Mouse (Mus musculus) ES-Bruce4 (cell line): ENCODE data around the gene Olfr718-ps1. TPM values are rescaled to one million over a fixed set of nuclear protein-coding genes. Genes with fewer than 3 reads are reported as not detected.
"Not testable (repeated sequence)": the region's sequence is repeated elsewhere in the genome, so short reads cannot be mapped to it uniquely, and the experiment has no call there.

Source experiments
- H3K27ac ChIP-seq: 2 replicates; pipeline ENCODE4 v1.5.1; 2012; ENCODE audit warnings: low read length, inconsistent platforms; ENCODE audit not compliant: insufficient read depth
- H3K27me3 ChIP-seq: 2 replicates; pipeline ENCODE4 v1.6.1; 2012; ENCODE audit warnings: mild to moderate bottlenecking, low read length, inconsistent platforms; ENCODE audit not compliant: control insufficient read depth, poor library complexity, insufficient read depth, severe bottlenecking
- H3K36me3 ChIP-seq: 2 replicates; pipeline ENCODE4 v1.6.1; 2012; ENCODE audit warnings: inconsistent platforms, mild to moderate bottlenecking, low read length, moderate library complexity; ENCODE audit not compliant: control insufficient read depth, poor library complexity, insufficient read depth, severe bottlenecking
- H3K4me1 ChIP-seq: one replicate; pipeline ENCODE4 v1.8.1; 2011; ENCODE audit warnings: low read length; ENCODE audit not compliant: control insufficient read depth, insufficient read depth
- H3K4me3 ChIP-seq: 2 replicates; pipeline ENCODE4 v1.5.1; 2011; ENCODE audit warnings: low read depth, mild to moderate bottlenecking, low read length
- H3K9ac ChIP-seq: 2 replicates; pipeline ENCODE4 v1.6.1; 2012; ENCODE audit warnings: low read depth, mild to moderate bottlenecking, inconsistent platforms; ENCODE audit not compliant: poor library complexity, severe bottlenecking
- H3K9me3 ChIP-seq: replicated peaks from 2 replicates; pipeline ENCODE4 v1.6.1; 2012; ENCODE audit warnings: mild to moderate bottlenecking, low read length, inconsistent platforms; ENCODE audit not compliant: control insufficient read depth, poor library complexity, insufficient read depth, severe bottlenecking
- CTCF ChIP-seq: IDR thresholded peaks from one replicate; pipeline ENCODE4 v1.8.1; 2011; ENCODE audit warnings: low read depth, low read length
- EP300 ChIP-seq: IDR thresholded peaks from 2 replicates; pipeline ENCODE4 v1.6.1; 2011; ENCODE audit warnings: low read depth, low read length; ENCODE audit not compliant: insufficient read depth
- POLR2A ChIP-seq: IDR thresholded peaks from one replicate; pipeline ENCODE4 v1.8.1; 2011; ENCODE audit warnings: low read length; ENCODE audit not compliant: insufficient read depth
- polyA plus RNA-seq: library from polyadenylated mRNA; stranded (reverse); fragments of >200 nt; gene quantifications from 2 replicates; pipeline ENCODE4 v1.2.4, GENCODE M21; 2011; ENCODE audit warnings: low read depth; ENCODE audit not compliant: missing spikeins, insufficient read depth, insufficient read length

Gene Olfr718-ps1
- polyA plus RNA-seq, 1 experiment, result 0.42 TPM

- Histone ChIP-seq H3K4me3 (no peak overlapping the region), H3K9me3 (0 out of 2 replicates have a peak, but pooled peaks cover 5% of the 10 kb centered on the region), H3K27me3 (no peaks in the 10 kb centered on the region), H3K4me1 (no peaks in the 10 kb centered on the region), H3K36me3 (no peaks in the 10 kb centered on the region), H3K9ac (no peak overlapping the region), H3K27ac (no peak overlapping the region)
- TF ChIP-seq CTCF (no peak), POLR2A (no peak)
These were observed 6.4 kb upstream of the Olfr718-ps1 start for GRCm38 (mm10) chr5:143153756-143154155.

GRCm38 (mm10) chr5:143150044-143150443 is 2.7 kb upstream of the Olfr718-ps1 start:
- H3K9me3 ChIP-seq, result 0 out of 2 replicates have a peak, but pooled peaks cover 5% of the 10 kb centered on the region
- TF ChIP-seq EP300 (no peak), CTCF (no peak), POLR2A (no peak)
- H3K4me1 ChIP-seq, result no peaks in the 10 kb centered on the region
- H3K27ac ChIP-seq, result no peak overlapping the region
- H3K9ac ChIP-seq, result no peak overlapping the region
- no peak overlapping the region for H3K4me3 ChIP-seq
- no peaks in the 10 kb centered on the region for H3K36me3 ChIP-seq
- no peaks in the 10 kb centered on the region for H3K27me3 ChIP-seq

GRCm38 (mm10) chr5:143149536-143149935 is 2.2 kb upstream of the Olfr718-ps1 start:
- TF ChIP-seq POLR2A (no peak), CTCF (peak; percentile 3), EP300 (no peak)
- H3K9ac ChIP-seq, result no peak overlapping the region
- no peak overlapping the region for H3K27ac ChIP-seq
- no peaks in the 10 kb centered on the region for H3K36me3 ChIP-seq
- H3K4me1 ChIP-seq, result no peaks in the 10 kb centered on the region
- no peaks in the 10 kb centered on the region for H3K27me3 ChIP-seq
- 0 out of 2 replicates have a peak, but pooled peaks cover 5% of the 10 kb centered on the region for H3K9me3 ChIP-seq
- no peak overlapping the region for H3K4me3 ChIP-seq

- H3K4me3 ChIP-seq, result no peak overlapping the region
- H3K9me3 ChIP-seq, result 0 out of 2 replicates have a peak, but pooled peaks cover 5% of the 10 kb centered on the region
- H3K27ac ChIP-seq, result no peak overlapping the region
- no peak overlapping the region for H3K9ac ChIP-seq
- TF ChIP-seq EP300 (no peak), CTCF (no peak), POLR2A (no peak)
- H3K4me1 ChIP-seq, result no peaks in the 10 kb centered on the region
- no peaks in the 10 kb centered on the region for H3K36me3 ChIP-seq
- H3K27me3 ChIP-seq, result no peaks in the 10 kb centered on the region
These were observed 1.3 kb upstream of the Olfr718-ps1 start for GRCm38 (mm10) chr5:143148661-143149060.

GRCm38 (mm10) chr5:143137580-143137979 is 9.8 kb downstream of the Olfr718-ps1 start:
- H3K4me1 ChIP-seq, result no peaks in the 10 kb centered on the region
- H3K9ac ChIP-seq, result 0 out of 2 replicates have a peak overlapping the region, but pooled peaks have one; percentile 3
- no peak for TF ChIP-seq EP300
- no peak for TF ChIP-seq POLR2A
- peak; percentile 26 for TF ChIP-seq CTCF

GRCm38 (mm10) chr5:143135042-143135441 is 12.3 kb downstream of the Olfr718-ps1 start:
- H3K9me3 ChIP-seq, result peaks cover 21% of the 10 kb centered on the region
- no peaks in the 10 kb centered on the region for H3K36me3 ChIP-seq
- H3K9ac ChIP-seq, result no peak overlapping the region
- H3K4me3 ChIP-seq, result no peak overlapping the region
- H3K27ac ChIP-seq, result no peak overlapping the region
- no peaks in the 10 kb centered on the region for H3K27me3 ChIP-seq
- no peak for TF ChIP-seq EP300
- H3K4me1 ChIP-seq, result no peaks in the 10 kb centered on the region

More at GRCm38 (mm10) chr5:143137580-143137979, 9.8 kb downstream of the Olfr718-ps1 start:
- peak overlapping the region; percentile 30 for H3K4me3 ChIP-seq
- H3K36me3 ChIP-seq, result no peaks in the 10 kb centered on the region
- no peaks in the 10 kb centered on the region for H3K27me3 ChIP-seq
- H3K27ac ChIP-seq, result no peak overlapping the region
- H3K9me3 ChIP-seq, result peaks cover 18% of the 10 kb centered on the region

- H3K9ac ChIP-seq, H3K27me3 ChIP-seq, H3K4me3 ChIP-seq, H3K36me3 ChIP-seq, H3K4me1 ChIP-seq: not testable (repeated sequence)
- Histone ChIP-seq H3K27ac (0 out of 2 replicates have a peak overlapping the region, but pooled peaks have one; percentile 37), H3K9me3 (peaks cover 25% of the 10 kb centered on the region)
These were observed 13.0 kb downstream of the Olfr718-ps1 start for GRCm38 (mm10) chr5:143134216-143135010.
